Mouse (Mus musculus) erythroid progenitor cell, adult 5-6 weeks (primary cell): Measurements from ENCODE around the gene Pcsk6. TPM values are rescaled to one million over a fixed set of nuclear protein-coding genes. Genes with fewer than 3 reads are reported as not detected.
"Not testable (repeated sequence)": the region's sequence is repeated elsewhere in the genome, so short reads cannot be mapped to it uniquely, and the experiment has no call there.

Source experiments
- ATAC-seq: replicated peaks from 2 replicates; pipeline ENCODE4 v1.8.0; 2016; ENCODE audit warnings: moderate number of reproducible peaks, mild to moderate bottlenecking, moderate TSS enrichment, inconsistent platforms; ENCODE audit not compliant: poor library complexity, low FRiP score, severe bottlenecking
- total RNA-seq, 2 experiments: library from RNA; stranded (forward) in 1 of 2; stranded (reverse) in 1 of 2; fragments of 150-400 nt in 1 of 2; fragments of 186-747, 209-891 nt in 1 of 2; gene quantifications; 2 replicates each; pipeline versions ENCODE4 v1.2.3 to v1.2.4; 2015 to 2017; ENCODE audit warnings: low replicate concordance in 2 of 2

The Pcsk6 gene
- total RNA-seq, 2 experiments from 2014 or later: not detected

- no peak for ATAC-seq
Observed at GRCm38 (mm10) chr7:65929398-65929797, 67.9 kb downstream of the Pcsk6 start.

GRCm38 (mm10) chr7:65930478-65930877, 68.9 kb downstream of the Pcsk6 start:
- no peak for ATAC-seq

GRCm38 (mm10) chr7:65934238-65934970, 72.9 kb downstream of the Pcsk6 start:
- ATAC-seq: not testable (repeated sequence)

- ATAC-seq: no peak
Observed at GRCm38 (mm10) chr7:65935211-65935610, 73.7 kb downstream of the Pcsk6 start.

GRCm38 (mm10) chr7:65940988-65941387, 79.5 kb downstream of the Pcsk6 start:
- ATAC-seq: no peak

- no peak for ATAC-seq
Observed at GRCm38 (mm10) chr7:65945342-65945993, 83.9 kb downstream of the Pcsk6 start.

- ATAC-seq: no peak
Observed at GRCm38 (mm10) chr7:65946397-65946796, 84.9 kb downstream of the Pcsk6 start.

GRCm38 (mm10) chr7:65948891-65949290, 87.4 kb downstream of the Pcsk6 start:
- ATAC-seq: no peak

- ATAC-seq: no peak
Observed at GRCm38 (mm10) chr7:65954583-65954982, 93.0 kb downstream of the Pcsk6 start.

GRCm38 (mm10) chr7:65955304-65956220, 94.0 kb downstream of the Pcsk6 start:
- no peak for ATAC-seq

- ATAC-seq: no peak
Observed at GRCm38 (mm10) chr7:65957245-65957644, 95.7 kb downstream of the Pcsk6 start.

GRCm38 (mm10) chr7:65958105-65958504, 96.6 kb downstream of the Pcsk6 start:
- ATAC-seq: no peak

GRCm38 (mm10) chr7:65959221-65959924, 97.8 kb downstream of the Pcsk6 start:
- ATAC-seq: no peak

- ATAC-seq: no peak
Observed at GRCm38 (mm10) chr7:65962611-65963010, 101.1 kb downstream of the Pcsk6 start.

- ATAC-seq: no peak
Observed at GRCm38 (mm10) chr7:65964398-65964797, 102.9 kb downstream of the Pcsk6 start.

- no peak for ATAC-seq
Observed at GRCm38 (mm10) chr7:65971301-65971700, 109.8 kb downstream of the Pcsk6 start.

GRCm38 (mm10) chr7:65977286-65977685, 115.8 kb downstream of the Pcsk6 start:
- no peak for ATAC-seq

GRCm38 (mm10) chr7:65977977-65978376, 116.4 kb downstream of the Pcsk6 start:
- no peak for ATAC-seq

- ATAC-seq: no peak
Observed at GRCm38 (mm10) chr7:65978996-65979823, 117.7 kb downstream of the Pcsk6 start.
